Mouse (Mus musculus) liver, embryonic 14.5 days (tissue): ENCODE results near the gene Ugt2b38.

Experiments
- CTCF ChIP-seq: IDR thresholded peaks from 2 replicates; pipeline ENCODE4 v1.5.1; 2016; ENCODE audit warnings: antibody characterized with exemption, low read depth, control low read depth
- EP300 ChIP-seq: IDR thresholded peaks from 2 replicates; pipeline ENCODE4 v1.6.1; 2016; ENCODE audit warnings: antibody characterized with exemption, low read depth

GRCm38 (mm10) chr5:87455519-87455918, 31.5 kb upstream of the Ugt2b38 start:
- TF ChIP-seq EP300 (no peak), CTCF (no peak)
